Mouse (Mus musculus) forebrain, embryonic 15.5 days (tissue): ENCODE results near the gene Fam241b. TPM values are rescaled to one million over a fixed set of nuclear protein-coding genes. Genes with fewer than 3 reads are reported as not detected.

Experiments used
- ATAC-seq: fragments of 200-750 bp; cut with Nextera tagmentation; replicated peaks from 2 replicates; pipeline ENCODE4 v1.8.0; 2017; ENCODE audit warnings: mild to moderate bottlenecking, moderate TSS enrichment, moderate library complexity
- H3K27ac ChIP-seq: fragments of 300-500 bp; sonication (generic); replicated peaks from 2 replicates; pipeline ENCODE4 v1.5.1; 2015; ENCODE audit warnings: mild to moderate bottlenecking, inconsistent platforms
- H3K27me3 ChIP-seq: fragments of 300-500 bp; sonication (generic); 2 replicates; pipeline ENCODE4 v1.6.1; 2015; ENCODE audit warnings: inconsistent platforms
- H3K36me3 ChIP-seq: fragments of 300-500 bp; sonication (generic); 2 replicates; pipeline ENCODE4 v1.6.1; 2015; ENCODE audit warnings: mild to moderate bottlenecking, inconsistent platforms
- H3K4me1 ChIP-seq: fragments of 300-500 bp; sonication (generic); 2 replicates; pipeline ENCODE4 v1.6.1; 2015; ENCODE audit warnings: inconsistent platforms
- H3K4me2 ChIP-seq: fragments of 300-500 bp; sonication (generic); replicated peaks from 2 replicates; pipeline ENCODE4 v1.6.1; 2015; ENCODE audit warnings: mild to moderate bottlenecking, inconsistent platforms
- H3K4me3 ChIP-seq: fragments of 300-500 bp; sonication (generic); 2 replicates; pipeline ENCODE4 v1.5.1; 2015; ENCODE audit warnings: mild to moderate bottlenecking, inconsistent platforms
- H3K9ac ChIP-seq: fragments of 300-500 bp; sonication (generic); replicated peaks from 2 replicates; pipeline ENCODE4 v1.6.1; 2015; ENCODE audit warnings: mild to moderate bottlenecking, inconsistent platforms
- H3K9me3 ChIP-seq: fragments of 300-500 bp; sonication (generic); 2 replicates; pipeline ENCODE4 v1.6.1; 2016; ENCODE audit warnings: inconsistent platforms
- WGBS: fragments of 180-500 bp; shearing (Covaris S2); methylation state at CpG from one replicate; pipeline ENCODE4 v1.1.7; 2015; ENCODE audit warnings: mixed read lengths; 5-methylcytosine and 5-hydroxymethylcytosine counted together
- polyA plus RNA-seq: library from polyadenylated mRNA; unstranded; fragments of >200 nt; fragmentation: Nextera tagmentation; extraction: Ambion mirVana; gene quantifications from 2 replicates; pipeline ENCODE4 v1.2.1, GENCODE M21; 2015

The Fam241b gene
- polyA plus RNA-seq, result 149 and 150 TPM in 2 replicates

DNA sequence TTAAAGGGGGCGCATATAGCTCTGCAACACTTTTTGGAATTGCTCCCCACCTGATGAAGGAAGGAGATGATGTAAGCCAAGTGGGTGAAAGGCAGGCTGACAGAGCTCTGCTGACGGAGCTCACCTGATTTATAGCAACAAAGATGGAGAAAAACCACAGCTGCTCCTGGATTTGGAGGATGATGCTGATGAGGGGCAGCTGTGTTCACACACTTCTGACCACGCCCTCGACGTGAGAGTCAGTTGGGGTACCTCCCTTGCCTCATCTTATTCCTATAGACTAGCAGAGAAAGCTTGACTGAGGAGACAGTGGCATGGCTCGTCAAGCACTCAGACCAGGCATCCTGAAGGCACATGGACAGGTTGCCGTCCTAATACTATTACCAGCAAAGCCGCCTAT, at the start of gene Fam241b:
TSS of gene Fam241b (minus strand) at position 101 of the 400 bp plus-strand sequence.
- Histone ChIP-seq H3K27ac (no peak within 1 kb of the TSS), H3K9ac (no peak within 1 kb of the TSS), H3K4me3 (no peak within 1 kb of the TSS), H3K36me3 (no peaks in the 10 kb centered on the region), H3K4me2 (no peak within 1 kb of the TSS), H3K9me3 (no peaks in the 10 kb centered on the region), H3K27me3 (no peaks in the 10 kb centered on the region), H3K4me1 (no peaks in the 10 kb centered on the region)
- ATAC-seq, result no peak
- WGBS, result 66% methylated on average over 8 of the region's 8 CpGs

DNA sequence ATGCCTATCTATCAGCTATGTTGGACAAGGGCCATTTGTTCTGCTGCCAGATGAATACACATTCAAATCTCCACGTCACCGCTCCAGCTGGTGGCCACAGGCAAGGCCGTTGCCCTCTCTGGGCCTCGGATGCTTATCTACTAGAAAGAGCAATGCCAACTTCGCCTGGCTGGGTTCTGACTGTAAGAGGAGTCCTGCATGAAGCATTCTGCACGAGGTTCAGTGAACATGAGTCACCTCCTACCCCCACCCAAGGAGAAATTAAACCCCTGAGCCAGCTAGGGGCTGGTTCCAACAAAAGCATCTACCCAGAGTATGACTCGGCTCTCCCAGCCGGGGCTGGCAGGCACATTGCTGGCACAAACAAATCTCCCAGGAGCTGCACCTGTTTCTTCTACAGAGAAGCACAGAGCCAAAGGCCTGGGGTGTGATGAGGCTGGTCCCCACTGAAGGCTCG, 49.0 kb upstream of the Fam241b start:
- no peaks in the 10 kb centered on the region for H3K27me3 ChIP-seq
- no peaks in the 10 kb centered on the region for H3K9me3 ChIP-seq
- H3K4me1 ChIP-seq, result peaks cover 27% of the 10 kb centered on the region
- no peak overlapping the region for H3K4me3 ChIP-seq
- H3K36me3 ChIP-seq, result no peaks in the 10 kb centered on the region
- H3K4me2 ChIP-seq, result no peak overlapping the region
- WGBS, result 44% methylated on average over 9 of the region's 9 CpGs
- ATAC-seq, result peak; percentile 32; the same call in 1 of the 2 replicates
- no peak overlapping the region for H3K9ac ChIP-seq
- peak overlapping the region; percentile 53; the same call in 1 of the 2 replicates for H3K27ac ChIP-seq

DNA sequence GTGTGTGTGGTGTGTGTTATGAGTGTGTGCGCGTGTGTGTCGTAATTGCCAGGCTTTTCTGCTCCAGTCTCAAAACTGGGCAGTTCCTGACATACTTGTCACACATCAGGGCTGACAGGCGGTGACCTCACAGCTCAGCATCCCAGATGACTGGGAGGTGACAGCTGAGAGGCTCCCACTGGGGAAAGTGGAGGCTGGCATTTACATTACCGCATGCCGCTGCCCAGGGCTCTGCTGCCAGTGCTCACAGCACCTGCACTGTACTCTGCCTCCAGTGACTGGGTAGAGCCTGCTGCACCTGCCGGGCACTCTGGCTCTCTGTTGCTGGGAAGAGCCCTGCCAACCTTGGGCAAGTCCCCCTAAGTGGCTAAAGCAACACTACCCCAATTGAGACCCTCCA, 47.1 kb upstream of the Fam241b start:
- no peak for ATAC-seq
- 87% methylated on average over 7 of the region's 7 CpGs for WGBS

DNA sequence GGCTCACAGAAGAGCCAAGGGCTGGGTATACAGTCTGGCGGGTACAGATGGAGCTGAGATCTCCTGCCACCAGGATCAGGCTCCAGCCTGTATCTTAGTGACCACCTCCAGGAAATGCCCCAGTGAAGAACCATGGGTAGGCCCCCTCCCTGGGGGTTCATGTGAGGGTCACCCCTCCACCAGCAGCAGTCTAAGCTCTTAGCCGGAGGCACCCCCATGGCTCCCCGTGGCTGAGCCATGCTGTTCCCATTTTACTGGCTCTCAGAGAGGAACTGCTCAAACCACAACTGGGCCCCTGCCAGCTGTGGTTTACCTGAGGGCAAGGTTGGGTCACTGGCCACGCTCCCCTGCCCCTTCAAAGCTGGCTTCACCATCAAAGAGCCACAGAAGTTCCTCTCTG, 46.2 kb upstream of the Fam241b start:
- 84% methylated on average over 4 of the region's 4 CpGs for WGBS
- peaks cover 27% of the 10 kb centered on the region for H3K4me1 ChIP-seq
- H3K27me3 ChIP-seq, result 0 out of 2 replicates have a peak, but pooled peaks cover 3% of the 10 kb centered on the region
- H3K27ac ChIP-seq, result no peak overlapping the region
- no peaks in the 10 kb centered on the region for H3K36me3 ChIP-seq
- ATAC-seq, result no peak
- no peak overlapping the region for H3K4me3 ChIP-seq
- H3K4me2 ChIP-seq, result no peak overlapping the region
- H3K9me3 ChIP-seq, result no peaks in the 10 kb centered on the region
- no peak overlapping the region for H3K9ac ChIP-seq

More for the DNA sequence above, 47.1 kb upstream of the Fam241b start:
- Histone ChIP-seq H3K27me3 (no peaks in the 10 kb centered on the region), H3K9me3 (no peaks in the 10 kb centered on the region), H3K4me2 (no peak overlapping the region), H3K4me1 (peaks cover 27% of the 10 kb centered on the region), H3K4me3 (no peak overlapping the region), H3K9ac (no peak overlapping the region), H3K27ac (no peak overlapping the region), H3K36me3 (no peaks in the 10 kb centered on the region)

DNA sequence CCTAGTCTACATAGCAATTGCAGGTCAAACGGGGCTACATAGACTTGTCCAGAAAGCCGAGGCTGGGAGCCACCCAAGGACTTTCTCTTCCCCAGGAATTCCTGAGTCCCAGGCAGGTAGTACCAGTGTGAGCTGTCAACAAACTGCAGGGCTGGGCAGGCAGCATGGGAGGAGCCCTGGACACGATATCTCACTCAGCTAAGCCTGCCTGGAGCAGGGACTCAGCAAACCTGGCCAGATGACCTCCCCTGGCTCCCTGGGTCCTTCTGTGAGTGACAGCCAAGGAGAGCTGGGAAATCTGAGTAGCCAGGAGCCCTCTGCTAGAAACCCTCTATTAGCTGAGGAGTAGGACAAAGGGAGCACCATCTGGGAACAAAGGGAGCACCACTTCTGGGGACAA, 45.6 kb upstream of the Fam241b start:
- Histone ChIP-seq H3K36me3 (no peaks in the 10 kb centered on the region), H3K4me1 (peaks cover 23% of the 10 kb centered on the region), H3K4me2 (no peak overlapping the region), H3K27me3 (0 out of 2 replicates have a peak, but pooled peaks cover 8% of the 10 kb centered on the region), H3K9ac (no peak overlapping the region), H3K4me3 (no peak overlapping the region), H3K27ac (no peak overlapping the region), H3K9me3 (no peaks in the 10 kb centered on the region)
- no peak for ATAC-seq
- WGBS, result 70% methylated on average over 3 of the region's 3 CpGs

DNA sequence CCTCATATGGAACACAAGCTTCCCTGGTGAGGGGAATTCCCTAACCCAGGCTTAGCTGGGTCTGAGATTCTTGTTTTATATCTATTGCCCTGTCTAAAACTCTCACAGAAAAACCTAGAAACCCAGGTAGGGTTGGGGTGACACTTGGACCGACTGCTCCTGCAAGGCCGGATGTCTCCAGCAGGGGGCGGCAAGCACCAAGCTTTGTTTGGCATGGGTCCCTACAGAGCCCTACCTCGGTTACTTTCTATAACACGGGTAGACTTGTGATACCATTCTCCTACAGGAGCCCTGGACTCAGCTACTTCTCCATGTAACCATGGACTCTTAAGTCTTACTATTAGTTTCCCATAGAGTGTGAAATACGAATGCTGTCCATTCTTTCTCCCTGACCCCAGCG, 43.2 kb upstream of the Fam241b start:
- Histone ChIP-seq H3K9me3 (no peaks in the 10 kb centered on the region), H3K27ac (no peak overlapping the region), H3K4me1 (no peaks in the 10 kb centered on the region), H3K4me2 (no peak overlapping the region), H3K36me3 (no peaks in the 10 kb centered on the region), H3K9ac (no peak overlapping the region), H3K4me3 (no peak overlapping the region), H3K27me3 (0 out of 2 replicates have a peak, but pooled peaks cover 8% of the 10 kb centered on the region)
- ATAC-seq, result peak; percentile 30
- WGBS, result 21% methylated on average over 7 of the region's 7 CpGs

DNA sequence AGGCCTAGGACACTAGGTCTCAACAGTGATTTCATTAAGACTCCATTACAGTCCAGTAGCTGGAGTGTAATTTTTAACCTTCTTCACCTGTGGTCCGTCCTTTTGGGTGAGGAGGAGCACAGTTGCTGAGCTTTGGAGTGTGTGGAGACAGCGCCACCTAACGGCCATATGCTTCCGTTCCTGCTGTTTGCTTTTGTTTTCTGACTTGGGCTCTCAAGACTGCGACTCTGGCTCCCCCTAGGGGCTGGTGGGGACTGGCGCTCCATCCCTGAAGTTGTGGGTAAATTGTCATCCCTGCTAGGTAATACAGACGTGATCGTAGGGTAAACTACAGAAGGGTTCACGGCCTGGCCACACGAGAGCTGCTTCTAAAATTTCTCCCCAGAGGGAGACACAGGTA, 39.3 kb upstream of the Fam241b start:
- no peaks in the 10 kb centered on the region for H3K4me1 ChIP-seq
- no peak overlapping the region for H3K27ac ChIP-seq
- no peak overlapping the region for H3K4me3 ChIP-seq
- H3K27me3 ChIP-seq, result 0 out of 2 replicates have a peak, but pooled peaks cover 8% of the 10 kb centered on the region
- 1% methylated on average over 10 of the region's 10 CpGs for WGBS
- peak; percentile 57 for ATAC-seq
- H3K4me2 ChIP-seq, result no peak overlapping the region
- no peaks in the 10 kb centered on the region for H3K36me3 ChIP-seq
- H3K9me3 ChIP-seq, result no peaks in the 10 kb centered on the region
- no peak overlapping the region for H3K9ac ChIP-seq

DNA sequence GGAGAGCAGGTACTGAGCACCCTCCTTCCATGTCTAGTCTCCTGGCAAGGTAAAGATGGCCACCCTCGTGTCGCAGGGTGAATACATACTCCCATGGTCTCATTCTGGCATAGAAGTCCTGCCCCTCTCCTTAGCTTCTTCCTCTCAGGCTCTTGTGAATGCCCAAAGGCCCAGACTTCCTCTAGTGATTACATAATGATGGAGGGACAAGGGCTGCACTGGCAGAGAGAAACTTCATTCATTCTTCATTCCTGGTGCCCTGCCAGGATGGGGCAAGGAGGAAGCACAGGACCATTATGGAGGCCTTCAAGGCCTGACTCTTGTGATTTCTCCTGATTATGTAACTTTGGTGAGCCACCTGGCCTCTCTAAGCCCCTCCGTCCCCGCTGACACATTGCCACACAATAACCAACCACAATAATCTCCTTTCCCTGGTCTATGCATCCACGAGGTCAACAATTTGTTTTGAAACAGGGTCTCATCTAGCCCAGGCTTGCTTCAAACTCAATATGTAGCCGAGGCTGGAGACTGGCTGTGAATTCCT, 38.8 kb upstream of the Fam241b start:
- 0 out of 2 replicates have a peak, but pooled peaks cover 8% of the 10 kb centered on the region for H3K27me3 ChIP-seq
- H3K4me2 ChIP-seq, result no peak overlapping the region
- 72% methylated on average over 6 of the region's 6 CpGs for WGBS
- no peaks in the 10 kb centered on the region for H3K36me3 ChIP-seq
- H3K27ac ChIP-seq, result no peak overlapping the region
- no peaks in the 10 kb centered on the region for H3K9me3 ChIP-seq
- no peaks in the 10 kb centered on the region for H3K4me1 ChIP-seq
- peak; percentile 27; the same call in 1 of the 2 replicates for ATAC-seq
- H3K9ac ChIP-seq, result no peak overlapping the region
- no peak overlapping the region for H3K4me3 ChIP-seq

DNA sequence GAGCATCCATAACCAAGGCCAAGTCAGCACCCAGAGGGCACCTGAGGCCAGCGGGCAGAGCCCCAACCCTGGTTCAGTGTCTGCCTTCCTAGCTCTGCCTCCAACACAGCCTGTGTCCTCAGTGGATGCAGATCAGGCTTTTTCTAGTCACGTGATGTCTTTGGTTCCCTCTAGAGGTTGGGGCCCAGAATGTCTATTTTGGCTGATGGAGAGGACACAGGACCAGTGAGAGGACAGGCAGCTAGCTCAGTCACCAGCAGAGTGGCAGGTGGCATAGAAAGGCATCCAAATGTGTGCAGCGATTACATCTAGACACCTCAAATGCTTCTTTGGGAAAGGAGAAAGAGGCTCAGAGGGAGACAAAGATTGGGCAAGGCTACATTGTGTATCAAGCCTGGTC, 38.0 kb upstream of the Fam241b start:
- WGBS, result 43% methylated on average over 3 of the region's 3 CpGs
- H3K27me3 ChIP-seq, result 0 out of 2 replicates have a peak, but pooled peaks cover 8% of the 10 kb centered on the region
- H3K4me3 ChIP-seq, result no peak overlapping the region
- no peak for ATAC-seq
- H3K27ac ChIP-seq, result no peak overlapping the region
- no peaks in the 10 kb centered on the region for H3K9me3 ChIP-seq
- H3K4me2 ChIP-seq, result no peak overlapping the region
- H3K4me1 ChIP-seq, result no peaks in the 10 kb centered on the region
- H3K36me3 ChIP-seq, result no peaks in the 10 kb centered on the region
- no peak overlapping the region for H3K9ac ChIP-seq

DNA sequence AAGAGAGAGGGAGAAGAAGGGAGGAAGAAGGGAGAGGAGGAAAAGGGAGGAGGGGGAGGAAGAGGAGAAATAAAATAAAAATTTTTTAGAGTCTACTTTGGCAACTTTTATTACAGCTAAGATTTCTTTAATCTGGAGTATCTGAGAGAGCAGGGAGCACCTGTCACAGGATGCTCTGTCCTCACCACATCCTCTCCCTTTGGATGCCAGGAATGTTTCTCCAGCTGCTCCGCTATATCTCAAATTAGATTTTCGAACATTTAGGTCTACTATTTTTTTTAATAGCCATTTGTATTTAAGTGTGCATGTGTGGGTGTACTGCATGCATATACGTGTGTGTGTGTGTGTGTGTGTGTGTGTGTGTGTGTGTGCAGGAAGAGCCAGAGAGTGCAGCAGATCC, 36.2 kb upstream of the Fam241b start:
- 96% methylated on average over 3 of the region's 3 CpGs for WGBS
- H3K4me1 ChIP-seq, result no peaks in the 10 kb centered on the region; the same call in 1 of the 2 replicates
- no peak overlapping the region for H3K4me2 ChIP-seq
- H3K9me3 ChIP-seq, result no peaks in the 10 kb centered on the region
- H3K27me3 ChIP-seq, result 0 out of 2 replicates have a peak, but pooled peaks cover 5% of the 10 kb centered on the region
- no peaks in the 10 kb centered on the region for H3K36me3 ChIP-seq
- H3K4me3 ChIP-seq, result no peak overlapping the region
- no peak overlapping the region for H3K27ac ChIP-seq
- ATAC-seq, result no peak
- no peak overlapping the region for H3K9ac ChIP-seq

DNA sequence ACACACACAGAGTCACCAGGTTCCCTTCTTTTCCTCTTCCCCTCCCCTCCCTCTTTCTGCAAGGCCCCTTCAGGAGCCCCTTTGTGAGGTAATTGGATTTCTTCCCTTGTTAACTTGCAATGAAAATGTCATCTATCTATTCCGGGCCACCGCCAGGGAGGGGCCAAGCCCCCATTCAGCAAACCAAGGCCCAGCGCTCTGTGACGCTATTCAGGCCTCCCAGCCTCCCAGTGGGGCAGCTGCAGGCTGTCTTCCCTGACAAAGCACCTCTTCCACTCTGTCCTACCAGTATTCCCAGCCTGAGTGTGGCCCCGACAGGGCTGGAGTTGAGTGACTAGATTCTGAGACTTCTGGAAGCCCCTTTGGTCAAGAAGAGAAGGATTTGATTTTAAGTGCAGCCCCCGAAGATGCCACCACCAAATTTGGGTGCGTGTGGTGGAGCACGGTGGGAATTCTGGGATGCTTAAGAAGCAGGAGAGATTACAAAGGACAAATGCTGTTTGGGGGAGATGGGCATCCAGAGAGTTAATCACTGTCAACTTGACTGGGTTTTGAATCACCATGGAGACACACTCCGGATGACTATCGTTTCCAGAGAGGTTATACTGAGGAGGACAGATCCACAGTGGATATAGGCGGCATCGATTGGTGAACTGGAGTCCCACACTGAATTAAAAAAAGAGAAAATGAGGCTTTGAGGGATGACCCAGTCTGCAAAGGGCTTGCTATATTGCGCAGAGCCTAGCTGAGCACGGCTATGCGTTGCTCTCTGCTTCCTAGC, 31.0 kb upstream of the Fam241b start:
- Histone ChIP-seq H3K27ac (no peak overlapping the region), H3K9ac (no peak overlapping the region), H3K9me3 (no peaks in the 10 kb centered on the region), H3K36me3 (no peaks in the 10 kb centered on the region), H3K4me2 (no peak overlapping the region), H3K27me3 (no peaks in the 10 kb centered on the region), H3K4me3 (no peak overlapping the region), H3K4me1 (no peaks in the 10 kb centered on the region; the same call in 1 of the 2 replicates)
- no peak for ATAC-seq
- 24% methylated on average over 15 of the region's 15 CpGs for WGBS

DNA sequence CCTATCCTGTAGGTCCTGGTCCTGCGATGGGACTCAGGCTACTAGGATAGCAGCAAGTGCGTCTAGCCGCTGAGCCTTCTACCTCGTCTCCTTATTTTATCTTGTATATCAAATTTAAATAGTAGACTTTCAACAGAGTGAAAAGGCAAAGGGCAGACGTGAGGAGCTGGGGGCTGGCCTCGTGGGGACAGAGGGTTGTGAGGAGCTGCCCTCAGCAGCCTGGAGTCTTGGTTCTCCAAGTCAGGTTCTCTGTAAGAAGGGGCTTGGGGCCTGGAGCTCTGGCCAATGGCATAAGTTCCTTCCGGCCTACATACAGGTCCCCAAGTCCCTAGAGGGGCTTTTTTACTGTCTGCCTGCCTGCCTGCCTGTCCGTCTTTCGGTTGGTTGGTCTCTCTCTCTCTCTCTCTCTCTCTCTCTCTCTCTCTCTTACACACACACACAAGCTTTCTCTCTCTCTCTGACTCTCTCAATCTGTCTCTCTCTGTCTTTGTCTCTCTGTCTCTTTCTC, 30.3 kb upstream of the Fam241b start:
- no peak overlapping the region for H3K27ac ChIP-seq
- H3K4me3 ChIP-seq, result no peak overlapping the region
- no peak overlapping the region for H3K9ac ChIP-seq
- H3K4me1 ChIP-seq, result no peaks in the 10 kb centered on the region; the same call in 1 of the 2 replicates
- no peaks in the 10 kb centered on the region for H3K27me3 ChIP-seq
- H3K4me2 ChIP-seq, result no peak overlapping the region
- 11% methylated on average over 9 of the region's 9 CpGs for WGBS
- H3K9me3 ChIP-seq, result no peaks in the 10 kb centered on the region
- H3K36me3 ChIP-seq, result no peaks in the 10 kb centered on the region
- no peak for ATAC-seq
